Mouse (Mus musculus) myocyte (in vitro differentiated cells): Measurements from ENCODE around the gene Itpr1. TPM values are rescaled to one million over a fixed set of nuclear protein-coding genes. Genes with fewer than 3 reads are reported as not detected.

Experiments
- H3K27me3 ChIP-seq: one replicate; pipeline ENCODE4 v1.6.1; 2011; ENCODE audit not compliant: control insufficient read depth, insufficient read depth, insufficient read length
- H3K36me3 ChIP-seq: one replicate; pipeline ENCODE4 v1.6.1; 2011; ENCODE audit not compliant: control insufficient read depth, insufficient read depth
- H3K4me2 ChIP-seq: one replicate; pipeline ENCODE4 v1.6.1; 2011; ENCODE audit warnings: low read depth, control low read depth
- H3K4me3 ChIP-seq: one replicate; pipeline ENCODE4 v1.5.1; 2011; ENCODE audit warnings: mild to moderate bottlenecking, control low read depth, moderate library complexity
- H3K79me2 ChIP-seq: one replicate; pipeline ENCODE4 v1.6.1; 2011; ENCODE audit not compliant: control insufficient read depth, insufficient read depth
- H3ac ChIP-seq: one replicate; pipeline ENCODE4 v1.6.1; 2011; ENCODE audit not compliant: control insufficient read depth, insufficient read length
- CEBPB ChIP-seq: IDR thresholded peaks from 2 replicates; pipeline ENCODE4 v1.6.1; 2011; ENCODE audit warnings: mild to moderate bottlenecking, moderate library complexity; ENCODE audit not compliant: poor library complexity, insufficient read depth, severe bottlenecking
- E2F4 ChIP-seq: IDR thresholded peaks from one replicate; pipeline ENCODE4 v1.6.1; 2011; ENCODE audit warnings: mild to moderate bottlenecking, control low read depth, moderate library complexity; ENCODE audit not compliant: insufficient read depth
- MAX ChIP-seq: IDR thresholded peaks from one replicate; pipeline ENCODE4 v1.6.1; 2011; ENCODE audit warnings: low read depth, mild to moderate bottlenecking, control low read depth
- MYOD1 ChIP-seq, 3 experiments: IDR thresholded peaks; one replicate each; pipeline ENCODE4 v1.6.1; 2011; ENCODE audit warnings: control low read depth in 2 of 3, low read depth in 2 of 3, mild to moderate bottlenecking in 2 of 3, moderate library complexity in 1 of 3; ENCODE audit not compliant: insufficient read length in 2 of 3, control insufficient read depth in 1 of 3
- MYOG ChIP-seq, 3 experiments: IDR thresholded peaks; one replicate each; pipeline ENCODE4 v1.6.1; 2011; ENCODE audit warnings: control low read depth in 2 of 3, low read depth in 2 of 3, mild to moderate bottlenecking in 2 of 3; ENCODE audit not compliant: insufficient read length in 2 of 3, control insufficient read depth in 1 of 3, insufficient read depth in 1 of 3
- POLR2A ChIP-seq: IDR thresholded peaks from one replicate; pipeline ENCODE4 v1.6.1; 2011; ENCODE audit warnings: low read depth, mild to moderate bottlenecking, control low read depth, moderate library complexity; ENCODE audit not compliant: insufficient read length
- POLR2AphosphoS2 ChIP-seq: IDR thresholded peaks from one replicate; pipeline ENCODE4 v1.6.1; 2011; ENCODE audit warnings: low read depth, control low read depth; ENCODE audit not compliant: insufficient read length
- REST ChIP-seq: IDR thresholded peaks from one replicate; pipeline ENCODE4 v1.6.1; 2011; ENCODE audit warnings: mild to moderate bottlenecking, control low read depth, moderate library complexity; ENCODE audit not compliant: insufficient read depth, insufficient read length
- SRF ChIP-seq: IDR thresholded peaks from one replicate; pipeline ENCODE4 v1.6.1; 2011; ENCODE audit warnings: low read depth; ENCODE audit not compliant: control insufficient read depth, insufficient read length
- TCF12 ChIP-seq: IDR thresholded peaks from one replicate; pipeline ENCODE4 v1.6.1; 2011; ENCODE audit warnings: mild to moderate bottlenecking, control low read depth; ENCODE audit not compliant: poor library complexity, insufficient read depth, severe bottlenecking
- TCF3 ChIP-seq: IDR thresholded peaks from one replicate; pipeline ENCODE4 v1.6.1; 2011; ENCODE audit warnings: low read depth, control low read depth; ENCODE audit not compliant: insufficient read length
- USF1 ChIP-seq: IDR thresholded peaks from one replicate; pipeline ENCODE4 v1.6.1; 2011; ENCODE audit warnings: low read depth, mild to moderate bottlenecking, control low read depth, moderate library complexity
- polyA plus RNA-seq: library from polyadenylated mRNA; unstranded; fragments of >200 nt; fragmentation: generic; extraction: Trizol; gene quantifications from one replicate; pipeline ENCODE4 v1.2.1, GENCODE M21; 2012; ENCODE audit warnings: missing spikeins

Gene Itpr1
- polyA plus RNA-seq, 1 experiment, result 3.1 TPM

DNA sequence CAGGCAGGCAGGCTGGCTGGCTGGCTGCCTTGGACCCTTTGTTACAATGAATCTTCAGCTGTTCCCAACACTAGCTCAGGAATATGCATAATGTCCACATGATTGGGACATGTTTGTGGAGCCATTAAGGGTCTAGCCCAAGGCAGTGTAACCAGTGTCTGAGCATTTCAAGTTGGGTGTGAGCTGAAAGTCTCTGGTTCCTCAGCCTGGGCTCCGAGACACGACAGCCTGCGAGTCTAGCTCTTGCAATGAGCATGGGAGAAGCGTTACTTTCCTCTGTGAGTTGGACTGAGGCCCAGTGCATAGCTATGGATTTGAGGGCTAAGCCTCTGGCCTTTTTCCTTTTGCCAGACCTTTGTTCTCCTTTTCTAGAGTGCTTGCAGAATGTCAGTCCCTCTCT lies 35.6 kb downstream of the Itpr1 start:
- TF ChIP-seq MYOD1 (IDR thresholded peaks at IDR 0.05; ENCODE audit: control insufficient read depth in 1 of 3, insufficient read length in 2 of 3, low read depth in 2 of 3) (no peak), USF1 (no peak), SRF (no peak), MYOG (IDR thresholded peaks at IDR 0.05; ENCODE audit: control insufficient read depth in 1 of 3, insufficient read depth in 1 of 3, insufficient read length in 2 of 3, low read depth in 2 of 3) (no peak), E2F4 (no peak), REST (no peak), MAX (no peak), TCF12 (no peak), POLR2A (no peak), POLR2AphosphoS2 (no peak), TCF3 (no peak), CEBPB (no peak)
- H3K4me2 ChIP-seq, result no peak overlapping the region
- H3K27me3 ChIP-seq, result no peaks in the 10 kb centered on the region
- no peaks in the 10 kb centered on the region for H3K36me3 ChIP-seq
- H3K4me3 ChIP-seq, result no peak overlapping the region
- no peaks in the 10 kb centered on the region for H3K79me2 ChIP-seq
- no peak overlapping the region for H3ac ChIP-seq

DNA sequence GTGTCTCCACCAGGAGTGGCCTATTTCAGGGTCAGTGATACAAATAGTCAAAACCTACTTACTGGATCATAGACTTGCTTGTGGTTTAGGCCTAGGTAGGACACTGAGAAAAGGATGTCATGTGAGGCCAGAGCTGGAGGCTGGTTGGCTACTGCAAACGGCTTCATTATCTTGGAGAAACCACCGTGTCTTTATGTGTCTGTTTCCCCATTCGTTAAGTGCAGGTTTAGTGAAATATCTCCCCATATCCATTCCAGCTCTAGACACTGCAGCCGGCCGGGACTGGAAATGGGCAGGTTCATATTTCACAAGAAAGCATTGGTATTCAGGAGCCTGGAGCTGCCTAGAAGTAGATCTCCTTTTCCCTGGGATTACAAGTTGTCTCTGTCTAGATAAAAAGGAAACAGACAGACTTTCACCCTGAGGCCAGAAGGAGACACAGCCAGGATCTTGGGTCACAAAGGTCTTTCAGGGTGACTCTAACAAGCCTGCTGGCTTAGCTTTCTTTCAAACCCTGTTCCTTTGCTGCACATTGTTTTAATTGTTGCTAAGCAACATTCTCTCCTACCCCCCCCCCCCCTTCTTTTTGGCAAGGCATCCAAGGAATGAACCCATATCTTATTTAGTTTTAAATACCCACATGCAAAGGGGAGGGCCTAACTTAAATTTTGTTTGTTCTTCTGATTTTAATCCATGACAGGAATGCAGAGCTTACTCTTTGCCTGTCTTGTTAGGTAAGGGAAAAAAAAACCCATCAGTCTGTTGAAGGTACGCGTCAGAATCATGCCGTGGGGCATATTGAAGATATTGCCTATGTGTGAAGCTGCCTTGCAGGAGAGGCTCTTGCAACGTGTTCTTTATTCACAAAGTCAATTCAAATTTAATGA lies 36.4 kb downstream of the Itpr1 start:
- Histone ChIP-seq H3K36me3 (no peaks in the 10 kb centered on the region), H3K4me3 (no peak overlapping the region), H3ac (no peak overlapping the region), H3K4me2 (no peak overlapping the region), H3K27me3 (no peaks in the 10 kb centered on the region), H3K79me2 (no peaks in the 10 kb centered on the region)
- TF ChIP-seq MYOD1 (IDR thresholded peaks at IDR 0.05; ENCODE audit: control insufficient read depth in 1 of 3, insufficient read length in 2 of 3, low read depth in 2 of 3) (no peak), MYOG (IDR thresholded peaks at IDR 0.05; ENCODE audit: control insufficient read depth in 1 of 3, insufficient read depth in 1 of 3, insufficient read length in 2 of 3, low read depth in 2 of 3) (no peak), MAX (no peak), TCF3 (no peak), POLR2AphosphoS2 (no peak), USF1 (no peak), TCF12 (no peak), SRF (no peak), CEBPB (no peak), POLR2A (no peak), REST (no peak), E2F4 (no peak)

DNA sequence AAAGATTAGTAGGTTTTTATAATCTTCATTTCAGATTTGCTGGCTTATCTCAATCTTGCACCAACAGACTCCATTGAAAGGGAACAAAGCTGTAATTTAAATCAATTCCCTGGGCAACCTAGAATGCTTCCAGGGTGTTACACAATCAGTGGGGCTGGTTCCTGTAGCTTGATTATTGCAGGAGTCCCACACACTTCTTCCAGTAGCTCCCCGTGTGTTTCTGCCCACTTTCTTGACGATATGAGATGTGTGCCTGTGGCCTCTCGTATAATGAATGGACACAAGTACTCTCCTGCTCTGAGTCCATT lies 37.0 kb downstream of the Itpr1 start:
- Histone ChIP-seq H3K4me3 (no peak overlapping the region), H3K27me3 (no peaks in the 10 kb centered on the region), H3K4me2 (no peak overlapping the region), H3K79me2 (no peaks in the 10 kb centered on the region), H3ac (no peak overlapping the region), H3K36me3 (no peaks in the 10 kb centered on the region)
- no peak for TF ChIP-seq REST
- TF ChIP-seq TCF12, result no peak
- no peak for TF ChIP-seq POLR2A
- TF ChIP-seq E2F4, result no peak
- TF ChIP-seq MAX, result no peak
- TF ChIP-seq TCF3, result no peak
- no peak for TF ChIP-seq MYOD1 (IDR thresholded peaks at IDR 0.05; ENCODE audit: control insufficient read depth in 1 of 3, insufficient read length in 2 of 3, low read depth in 2 of 3)
- no peak for TF ChIP-seq USF1
- TF ChIP-seq POLR2AphosphoS2, result no peak
- TF ChIP-seq MYOG (IDR thresholded peaks at IDR 0.05; ENCODE audit: control insufficient read depth in 1 of 3, insufficient read depth in 1 of 3, insufficient read length in 2 of 3, low read depth in 2 of 3), result no peak
- TF ChIP-seq CEBPB, result no peak
- no peak for TF ChIP-seq SRF

DNA sequence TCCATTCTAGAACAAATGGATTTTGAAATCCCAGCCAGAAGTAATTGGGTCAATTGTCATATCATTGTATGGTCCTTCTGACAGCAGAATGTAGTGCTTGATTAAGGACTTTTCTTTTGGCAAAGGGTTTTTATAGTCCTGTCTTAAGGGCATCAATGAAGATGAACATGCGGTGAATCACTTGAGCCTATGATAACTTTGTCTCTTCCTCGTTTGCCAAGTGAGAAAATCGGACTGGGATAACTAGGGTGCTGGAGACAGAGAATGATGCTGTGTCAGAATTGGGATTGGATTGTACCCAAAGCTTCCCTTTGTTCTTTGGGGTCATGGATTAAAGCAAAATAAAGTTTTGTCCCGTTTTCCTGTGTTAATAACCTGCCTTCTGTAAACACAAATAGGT lies 37.5 kb downstream of the Itpr1 start:
- Histone ChIP-seq H3K4me3 (no peak overlapping the region), H3K79me2 (no peaks in the 10 kb centered on the region), H3K27me3 (no peaks in the 10 kb centered on the region), H3K4me2 (no peak overlapping the region), H3ac (no peak overlapping the region), H3K36me3 (no peaks in the 10 kb centered on the region)
- TF ChIP-seq POLR2A (no peak), REST (no peak), E2F4 (no peak), MYOD1 (IDR thresholded peaks at IDR 0.05; ENCODE audit: control insufficient read depth in 1 of 3, insufficient read length in 2 of 3, low read depth in 2 of 3) (no peak), USF1 (no peak), MAX (no peak), POLR2AphosphoS2 (no peak), TCF3 (no peak), CEBPB (no peak), SRF (no peak), MYOG (IDR thresholded peaks at IDR 0.05; ENCODE audit: control insufficient read depth in 1 of 3, insufficient read depth in 1 of 3, insufficient read length in 2 of 3, low read depth in 2 of 3) (no peak), TCF12 (no peak)
